Mouse (Mus musculus): ENCODE data around the gene Gsta3.

- TF ChIP-seq CTCF (IDR thresholded peaks at IDR 0.05; ENCODE audit: low read depth) (no peak), EP300 (optimal IDR thresholded peaks at IDR 0.05) (no peak)
Measured at GRCm38 (mm10) chr1:21256391-21256790, 16.0 kb downstream of the Gsta3 start.

All from stomach, postnatal 0 days (tissue).